Mouse (Mus musculus) heart, embryonic 10.5 days (tissue): ENCODE data around the gene Slc35f1. TPM values are rescaled to one million over a fixed set of nuclear protein-coding genes. Genes with fewer than 3 reads are reported as not detected.

Experiments used
- DNase-seq: peaks from one replicate; pipeline ENCODE4 v3.0.0-alpha.2; 2017; ENCODE audit warnings: low spot score
- H3K27ac ChIP-seq: fragments of 300-500 bp; sonication (generic); 2 replicates; pipeline ENCODE4 v1.5.1; 2016; ENCODE audit warnings: mild to moderate bottlenecking
- H3K27me3 ChIP-seq: fragments of 300-500 bp; sonication (generic); 2 replicates; pipeline ENCODE4 v1.6.1; 2016; ENCODE audit warnings: mild to moderate bottlenecking; ENCODE audit not compliant: poor library complexity, insufficient read depth, severe bottlenecking
- H3K36me3 ChIP-seq: fragments of 300-500 bp; sonication (generic); 2 replicates; pipeline ENCODE4 v1.6.1; 2016; ENCODE audit warnings: mild to moderate bottlenecking, moderate library complexity
- H3K4me1 ChIP-seq: fragments of 300-500 bp; sonication (generic); 2 replicates; pipeline ENCODE4 v1.6.1; 2016; ENCODE audit warnings: mild to moderate bottlenecking
- H3K4me3 ChIP-seq: fragments of 300-500 bp; sonication (generic); 2 replicates; pipeline ENCODE4 v1.5.1; 2016; ENCODE audit warnings: mild to moderate bottlenecking, moderate library complexity
- H3K9me3 ChIP-seq: fragments of 300-500 bp; sonication (generic); 2 replicates; pipeline ENCODE4 v1.6.1; 2016; ENCODE audit warnings: mild to moderate bottlenecking, moderate library complexity
- WGBS: fragments of 180-500 bp; shearing (Covaris S2); methylation state at CpG from one replicate; pipeline ENCODE4 v1.1.7; 2016; 5-methylcytosine and 5-hydroxymethylcytosine counted together
- polyA plus RNA-seq: library from polyadenylated mRNA; unstranded; fragments of >200 nt; fragmentation: Nextera tagmentation; extraction: Ambion mirVana; gene quantifications from 2 replicates; pipeline ENCODE4 v1.2.1, GENCODE M21; 2016

Gene Slc35f1
- polyA plus RNA-seq, 1 experiment from 2014 or later: 1.3 TPM

DNA sequence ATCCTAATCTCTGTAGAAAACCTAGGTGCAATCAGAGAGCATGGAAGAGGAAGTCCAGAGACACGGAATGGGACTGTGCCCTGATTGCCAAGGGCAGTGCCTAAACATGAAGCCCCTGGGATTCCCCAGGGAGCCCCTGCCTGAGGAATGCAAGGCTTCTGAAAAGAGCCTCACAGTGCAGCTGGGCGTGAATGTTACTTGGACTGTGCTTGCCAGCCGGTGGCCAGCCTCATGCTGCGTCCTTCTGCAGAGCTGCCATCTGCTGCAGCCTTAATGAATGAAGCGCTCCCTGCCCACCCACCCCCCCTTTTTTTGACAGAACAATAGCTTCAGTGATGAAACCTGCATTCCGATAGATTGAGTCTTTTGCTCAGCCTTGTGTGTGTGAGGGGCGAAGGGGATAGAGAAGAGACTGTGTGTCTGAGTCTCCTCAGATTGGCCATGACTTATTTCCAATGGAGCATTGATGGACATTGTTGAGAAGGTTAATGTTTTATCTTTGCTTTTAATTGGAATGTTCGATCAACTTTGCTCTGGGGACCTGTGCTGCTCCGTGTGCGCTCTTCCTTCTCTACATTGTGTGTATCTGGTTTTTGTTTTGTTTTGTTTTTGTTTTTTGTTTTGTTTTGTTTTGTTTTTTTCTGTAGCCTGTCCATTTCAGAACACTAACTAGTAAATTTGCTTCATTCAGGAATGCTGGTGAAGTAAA is 52.5 kb downstream of the Slc35f1 start:
- no peaks in the 10 kb centered on the region for H3K27me3 ChIP-seq
- H3K4me1 ChIP-seq: peaks cover 6% of the 10 kb centered on the region; the same call in 1 of the 2 replicates
- WGBS: 16% methylated on average over 10 of the region's 10 CpGs
- H3K4me3 ChIP-seq: peak overlapping the region; percentile 31; the same call in 1 of the 2 replicates
- no peaks in the 10 kb centered on the region for H3K9me3 ChIP-seq
- H3K27ac ChIP-seq: no peak overlapping the region
- H3K36me3 ChIP-seq: no peaks in the 10 kb centered on the region
- DNase-seq: peak; percentile 84

DNA sequence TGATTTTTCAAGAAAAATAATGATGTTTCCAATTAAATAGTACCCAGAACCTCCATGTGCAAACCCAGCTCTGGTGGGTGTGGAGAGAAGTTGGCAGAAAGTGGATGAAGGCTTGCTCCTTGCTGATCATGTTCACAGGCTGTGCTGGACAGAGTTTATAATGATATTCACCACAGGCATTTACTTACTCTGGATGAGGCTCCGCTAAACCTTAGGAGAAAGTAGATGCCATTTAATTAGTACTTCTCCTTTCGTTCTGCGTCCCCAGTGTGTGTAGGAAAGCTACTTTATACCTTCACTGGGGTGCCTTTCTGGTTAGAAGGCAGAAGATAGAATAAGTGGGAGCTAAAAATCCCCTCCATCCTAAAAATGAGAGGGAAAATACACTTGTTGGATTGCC is 53.5 kb downstream of the Slc35f1 start:
- Histone ChIP-seq H3K9me3 (no peaks in the 10 kb centered on the region), H3K27me3 (no peaks in the 10 kb centered on the region), H3K27ac (no peak overlapping the region), H3K36me3 (no peaks in the 10 kb centered on the region), H3K4me1 (peaks cover 6% of the 10 kb centered on the region; the same call in 1 of the 2 replicates), H3K4me3 (no peak overlapping the region)
- WGBS: 87% methylated on average over 3 of the region's 3 CpGs
- DNase-seq: no peak

DNA sequence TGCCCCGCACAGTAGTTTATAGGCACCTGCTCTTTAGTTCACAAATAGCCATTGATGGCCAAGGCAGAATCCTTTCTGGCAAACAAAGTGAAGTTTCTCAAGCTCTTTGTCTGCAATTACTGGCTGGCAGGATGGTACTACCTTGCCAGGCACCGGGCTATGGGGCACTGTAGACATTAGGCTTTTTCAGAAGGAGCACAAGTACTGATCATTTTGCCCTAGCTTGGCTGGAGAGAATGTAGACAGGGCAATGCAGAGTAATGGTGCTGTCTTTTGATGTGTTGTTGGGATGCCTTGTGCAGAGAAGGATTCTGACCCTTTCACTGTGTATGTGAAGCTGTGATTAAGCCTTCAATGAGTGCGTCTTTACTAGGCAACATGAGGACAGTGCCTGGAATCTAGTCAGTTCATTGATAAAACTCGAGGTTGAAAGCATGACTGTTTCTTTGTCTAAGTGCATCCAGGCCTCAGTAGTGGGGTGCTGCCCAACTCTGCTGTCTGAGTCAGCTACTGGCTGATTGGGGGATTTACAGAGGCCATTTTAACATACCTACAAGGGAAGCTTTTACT is 57.8 kb downstream of the Slc35f1 start:
- no peaks in the 10 kb centered on the region for H3K9me3 ChIP-seq
- DNase-seq: no peak
- no peaks in the 10 kb centered on the region for H3K36me3 ChIP-seq
- H3K4me3 ChIP-seq: no peak overlapping the region
- WGBS: 71% methylated on average over 4 of the region's 4 CpGs
- no peaks in the 10 kb centered on the region for H3K27me3 ChIP-seq
- no peaks in the 10 kb centered on the region; the same call in 1 of the 2 replicates for H3K4me1 ChIP-seq
- no peak overlapping the region for H3K27ac ChIP-seq

DNA sequence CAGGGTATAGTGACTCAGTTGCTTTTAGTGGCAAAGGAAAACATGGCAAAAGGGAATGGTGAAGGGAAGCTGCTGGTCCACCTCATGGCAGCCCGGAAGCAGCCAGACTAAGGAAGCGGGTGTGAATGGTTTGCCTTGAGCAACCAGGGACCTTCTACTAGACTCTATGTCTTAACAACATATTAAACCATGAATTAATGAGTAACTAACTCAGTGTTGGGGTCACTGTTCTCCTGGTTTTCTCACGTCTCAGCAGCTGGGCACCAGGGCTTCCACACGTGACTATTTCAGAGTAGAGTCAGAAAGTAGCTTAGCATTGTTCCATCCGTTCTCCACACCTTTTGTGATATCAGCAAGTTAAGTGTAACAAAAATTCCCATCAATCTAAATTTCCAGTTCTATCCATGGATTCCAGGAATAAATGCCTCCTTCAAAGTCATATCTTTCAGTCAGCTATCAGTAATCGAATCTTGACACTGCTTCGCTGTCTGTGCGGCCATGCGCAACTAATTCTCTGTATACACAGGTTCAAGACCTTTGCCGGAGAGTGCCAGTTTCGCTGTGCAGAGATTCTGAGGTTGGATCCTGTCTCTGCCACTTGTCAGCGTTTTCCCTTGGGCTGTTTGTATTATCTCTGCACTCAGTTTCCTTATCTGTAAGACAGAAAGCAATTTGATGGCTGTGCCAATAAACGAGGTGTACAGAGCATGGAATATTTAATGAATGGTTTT is 65.8 kb downstream of the Slc35f1 start:
- no peak for DNase-seq
- 73% methylated on average over 13 of the region's 13 CpGs for WGBS
- H3K9me3 ChIP-seq: no peaks in the 10 kb centered on the region
- H3K27me3 ChIP-seq: no peaks in the 10 kb centered on the region
- no peak overlapping the region for H3K4me3 ChIP-seq
- H3K36me3 ChIP-seq: no peaks in the 10 kb centered on the region
- no peak overlapping the region for H3K27ac ChIP-seq
- no peaks in the 10 kb centered on the region for H3K4me1 ChIP-seq

DNA sequence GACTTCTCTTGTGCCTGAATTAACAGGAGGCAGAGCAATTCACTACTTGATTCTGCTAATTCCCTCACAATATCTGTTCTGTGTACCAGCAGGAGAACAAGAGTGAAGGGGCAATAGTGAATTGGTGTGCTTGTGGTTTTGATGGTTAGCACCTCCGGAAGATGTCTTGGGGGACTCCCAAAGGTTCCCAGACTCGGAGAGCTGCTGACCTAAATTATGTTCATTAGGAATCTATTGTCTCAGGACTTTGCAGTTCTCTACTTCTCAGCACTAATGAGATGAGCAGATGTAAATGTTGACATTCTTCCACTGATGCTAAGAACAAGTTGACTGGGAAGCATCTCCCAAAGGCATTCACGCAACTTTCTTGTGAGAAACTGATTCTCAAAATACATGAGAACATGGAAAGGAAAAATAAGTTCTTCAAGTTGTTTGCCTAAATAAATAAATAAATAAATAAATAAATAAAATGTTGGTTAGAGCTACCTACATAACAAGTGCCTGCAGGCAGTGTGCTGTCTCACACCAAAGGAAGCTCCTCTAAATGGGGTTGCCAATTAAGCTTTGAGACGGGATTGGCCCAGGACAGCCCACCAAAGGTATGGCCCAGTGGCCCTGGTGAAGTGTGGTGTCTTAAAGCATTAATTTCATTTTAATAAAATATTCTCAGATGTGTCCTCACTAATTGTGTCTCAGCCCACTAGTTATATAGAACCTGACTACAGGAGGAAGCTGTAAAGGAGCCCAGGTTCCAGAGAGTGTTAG is 67.3 kb downstream of the Slc35f1 start:
- Histone ChIP-seq H3K9me3 (no peaks in the 10 kb centered on the region), H3K4me3 (no peak overlapping the region), H3K36me3 (no peaks in the 10 kb centered on the region), H3K4me1 (no peaks in the 10 kb centered on the region), H3K27me3 (no peaks in the 10 kb centered on the region), H3K27ac (no peak overlapping the region)
- DNase-seq: no peak
- 85% methylated on average over 4 of the region's 4 CpGs for WGBS

DNA sequence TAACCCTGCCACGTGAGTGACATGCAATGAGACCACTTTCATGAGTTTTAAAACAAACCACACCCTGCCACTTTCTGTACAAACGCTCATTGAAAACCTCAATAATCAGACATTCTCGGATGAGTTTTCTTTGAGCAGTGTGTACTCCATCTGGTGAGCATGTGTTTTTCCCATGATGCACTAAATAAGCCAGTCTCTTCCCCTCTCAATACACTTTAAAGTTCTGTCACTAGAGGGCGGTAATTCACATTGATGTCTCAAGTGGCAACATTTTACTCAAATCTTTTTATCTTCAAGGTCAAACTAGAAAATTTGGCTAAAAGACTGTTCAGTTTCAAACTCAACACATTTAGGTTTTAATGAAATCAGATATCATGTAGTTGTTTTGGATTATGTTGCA is 68.3 kb downstream of the Slc35f1 start:
- Histone ChIP-seq H3K4me1 (no peaks in the 10 kb centered on the region), H3K4me3 (no peak overlapping the region), H3K36me3 (no peaks in the 10 kb centered on the region), H3K27ac (no peak overlapping the region), H3K27me3 (no peaks in the 10 kb centered on the region), H3K9me3 (no peaks in the 10 kb centered on the region)
- DNase-seq: no peak
- 34% methylated on average over 4 of the region's 4 CpGs for WGBS

DNA sequence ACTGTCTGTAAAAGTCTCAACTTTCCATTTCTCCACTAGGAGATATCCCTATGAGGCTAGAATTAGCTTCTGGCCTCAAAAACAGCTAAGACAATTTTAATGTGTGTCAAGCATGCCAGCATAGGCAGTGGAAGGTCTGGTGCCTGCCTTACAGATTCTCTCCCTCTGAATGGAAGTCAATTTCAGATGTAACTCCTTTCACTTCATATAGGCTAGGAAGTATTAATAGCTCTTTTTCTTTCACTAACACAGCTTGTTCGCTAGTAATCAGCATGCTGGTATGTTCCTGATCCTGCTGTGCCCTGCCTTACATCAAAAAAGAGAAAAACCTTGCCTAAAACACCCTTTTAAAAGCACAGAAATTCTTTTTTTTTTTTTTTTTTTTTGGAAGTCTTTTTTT is 70.2 kb downstream of the Slc35f1 start:
- 83% methylated on average over 1 of the region's 1 CpGs for WGBS

DNA sequence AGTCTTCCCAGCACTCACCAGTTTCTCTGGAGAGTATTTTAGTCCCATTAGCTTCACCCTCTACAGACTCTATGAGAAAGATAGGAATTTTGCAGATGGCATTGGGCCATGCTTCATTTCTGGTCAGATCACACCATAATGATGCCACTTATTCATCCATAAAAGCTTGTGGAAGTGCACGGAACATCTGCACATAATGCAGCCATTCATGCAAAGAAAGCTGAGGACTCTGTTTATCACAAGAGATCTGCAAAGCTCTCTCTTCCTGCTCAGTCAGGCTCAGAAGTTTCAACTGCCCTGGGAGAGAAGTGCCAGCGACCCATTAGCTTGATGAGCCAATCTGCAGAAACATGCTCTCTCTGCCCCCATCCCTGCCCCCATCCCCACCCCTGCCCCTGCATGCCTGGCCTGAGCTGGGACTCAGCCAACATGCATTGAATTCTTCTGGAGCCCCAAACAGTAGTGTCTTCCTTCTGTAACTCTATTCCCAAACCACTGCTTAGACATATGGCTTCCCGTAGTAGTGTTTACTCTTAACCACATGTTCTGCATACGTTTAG is 89.7 kb downstream of the Slc35f1 start:
- Histone ChIP-seq H3K9me3 (no peaks in the 10 kb centered on the region), H3K27me3 (no peaks in the 10 kb centered on the region), H3K27ac (no peak overlapping the region), H3K36me3 (no peaks in the 10 kb centered on the region), H3K4me1 (0 out of 2 replicates have a peak, but pooled peaks cover 3% of the 10 kb centered on the region), H3K4me3 (no peak overlapping the region)
- 65% methylated on average over 4 of the region's 4 CpGs for WGBS
- no peak for DNase-seq

More for the DNA sequence above, 70.2 kb downstream of the Slc35f1 start:
- no peak for DNase-seq
- no peak overlapping the region for H3K27ac ChIP-seq
- H3K27me3 ChIP-seq: no peaks in the 10 kb centered on the region
- no peaks in the 10 kb centered on the region for H3K4me1 ChIP-seq
- H3K36me3 ChIP-seq: no peaks in the 10 kb centered on the region
- H3K9me3 ChIP-seq: no peaks in the 10 kb centered on the region
- H3K4me3 ChIP-seq: no peak overlapping the region

DNA sequence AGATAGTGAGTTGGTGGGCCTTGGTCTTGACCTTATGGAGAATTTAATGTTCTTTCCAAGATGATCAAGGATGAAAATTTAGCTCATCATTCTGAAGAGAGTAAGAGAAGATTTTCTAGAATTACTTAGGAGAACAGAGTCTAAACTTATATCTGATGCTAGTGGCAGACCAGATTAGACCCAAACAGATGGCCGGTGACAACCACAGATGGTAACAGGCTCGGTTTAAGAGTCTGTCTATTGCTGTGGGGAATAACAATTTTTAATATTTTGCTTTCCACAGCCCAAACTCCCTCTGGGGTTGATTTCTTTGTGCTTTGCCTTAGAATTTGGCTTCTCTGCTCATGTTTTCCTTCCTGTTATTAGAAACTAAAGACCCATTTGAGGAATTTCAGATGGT is 96.7 kb downstream of the Slc35f1 start:
- Histone ChIP-seq H3K27me3 (no peaks in the 10 kb centered on the region), H3K4me3 (no peak overlapping the region), H3K9me3 (no peaks in the 10 kb centered on the region), H3K4me1 (no peaks in the 10 kb centered on the region), H3K27ac (no peak overlapping the region), H3K36me3 (no peaks in the 10 kb centered on the region)
- WGBS: 79% methylated on average over 2 of the region's 2 CpGs
- DNase-seq: no peak

DNA sequence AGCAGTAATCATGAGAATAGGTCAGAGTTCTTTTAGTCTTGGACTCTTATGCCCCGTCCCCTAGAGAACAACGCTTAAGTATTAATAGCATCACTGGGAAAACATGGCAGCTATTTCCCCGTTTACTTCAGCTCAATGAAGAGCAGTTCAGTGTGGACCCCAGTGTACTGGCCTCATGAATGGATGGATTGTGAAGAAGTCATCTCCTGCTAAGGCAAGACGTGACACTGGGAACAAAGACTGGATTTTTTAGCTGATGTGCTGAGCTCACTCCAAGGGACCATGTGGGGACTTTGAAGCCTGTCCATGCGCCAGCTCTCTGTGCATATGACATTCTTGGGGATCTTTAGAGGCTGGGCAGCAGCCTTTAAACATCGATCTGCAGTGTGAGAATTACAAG is 101.2 kb downstream of the Slc35f1 start:
- Histone ChIP-seq H3K4me3 (no peak overlapping the region), H3K4me1 (no peaks in the 10 kb centered on the region), H3K27ac (no peak overlapping the region), H3K36me3 (no peaks in the 10 kb centered on the region), H3K9me3 (no peaks in the 10 kb centered on the region), H3K27me3 (no peaks in the 10 kb centered on the region)
- DNase-seq: no peak
- 77% methylated on average over 6 of the region's 6 CpGs for WGBS

DNA sequence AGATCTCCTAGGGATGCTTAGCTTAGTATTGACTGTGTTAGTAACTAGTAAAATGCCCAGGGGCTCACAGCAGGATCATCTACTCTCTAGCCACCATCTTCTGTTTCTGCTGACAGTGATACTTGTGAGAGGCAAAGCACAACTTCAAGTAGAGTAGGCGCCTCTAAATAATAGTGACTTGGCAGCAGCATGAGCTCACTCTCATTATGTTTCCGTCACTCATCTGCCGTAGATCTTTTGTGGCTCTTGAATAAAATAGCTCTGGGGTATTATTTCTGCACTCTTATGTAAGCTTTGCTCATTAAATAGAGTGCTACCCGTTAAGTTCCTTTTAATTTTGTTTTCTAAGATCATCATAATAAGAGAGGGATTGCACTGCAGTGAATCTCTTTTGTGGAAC is 107.1 kb downstream of the Slc35f1 start:
- 82% methylated on average over 4 of the region's 4 CpGs for WGBS
- Histone ChIP-seq H3K36me3 (no peaks in the 10 kb centered on the region), H3K9me3 (no peaks in the 10 kb centered on the region), H3K4me1 (no peaks in the 10 kb centered on the region), H3K4me3 (no peak overlapping the region), H3K27me3 (no peaks in the 10 kb centered on the region), H3K27ac (no peak overlapping the region)
- no peak for DNase-seq

DNA sequence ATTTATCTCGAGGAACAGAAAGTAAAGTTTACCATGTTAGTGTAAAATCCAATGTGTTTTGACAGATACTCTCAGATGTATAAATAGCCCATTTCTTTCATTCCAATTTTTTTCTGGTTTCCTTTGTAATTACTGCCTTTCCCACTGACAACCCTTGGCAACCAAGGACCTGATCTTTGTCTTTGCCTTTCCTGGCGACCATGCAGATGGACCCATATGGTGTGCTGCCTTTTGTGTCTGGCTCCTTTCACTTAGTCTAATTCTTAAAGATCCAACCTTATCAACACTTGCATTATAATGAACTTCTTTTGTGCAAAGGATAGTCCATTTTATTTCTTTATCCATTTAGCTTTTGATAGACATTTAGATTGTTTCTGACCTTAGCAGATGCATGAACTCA is 117.5 kb downstream of the Slc35f1 start:
- no peaks in the 10 kb centered on the region for H3K4me1 ChIP-seq
- H3K36me3 ChIP-seq: no peaks in the 10 kb centered on the region
- H3K27ac ChIP-seq: no peak overlapping the region
- WGBS: 64% methylated on average over 2 of the region's 2 CpGs
- no peak for DNase-seq
- H3K9me3 ChIP-seq: no peaks in the 10 kb centered on the region
- no peak overlapping the region for H3K4me3 ChIP-seq
- no peaks in the 10 kb centered on the region for H3K27me3 ChIP-seq
